Mouse (Mus musculus): ENCODE data around the gene Disp1. TPM values are rescaled to one million over a fixed set of nuclear protein-coding genes. Genes with fewer than 3 reads are reported as not detected.

Gene Disp1
- polyA plus RNA-seq, 1 experiment from 2014 or later = 10.4 TPM

GRCm38 (mm10) chr1:183099686-183100085, 121.6 kb downstream of the Disp1 start:
- WGBS = 95% methylated on average over 12 of the region's 12 CpGs
- H3K27ac ChIP-seq (ENCODE audit: low read length) = no peak overlapping the region
- H3K9ac ChIP-seq (ENCODE audit: low read length) = no peak overlapping the region
- no peaks in the 10 kb centered on the region for H3K4me1 ChIP-seq (ENCODE audit: control insufficient read depth, insufficient read depth, low read length)
- no peak for ATAC-seq (ENCODE audit: insufficient read depth, low FRiP score)
- peaks cover 5% of the 10 kb centered on the region; the same call in 1 of the 2 replicates for H3K36me3 ChIP-seq (ENCODE audit: control insufficient read depth, insufficient read depth, low read length)
- H3K4me2 ChIP-seq (ENCODE audit: low read depth, low read length) = no peak overlapping the region
- no peak overlapping the region for H3K4me3 ChIP-seq (replicated peaks; ENCODE audit: low read length)
- no peaks in the 10 kb centered on the region for H3K9me3 ChIP-seq (replicated peaks; ENCODE audit: control insufficient read depth, low read length)
- no peaks in the 10 kb centered on the region for H3K27me3 ChIP-seq (ENCODE audit: control insufficient read depth, insufficient read depth, low read length)

- Histone ChIP-seq H3K4me1 (ENCODE audit: control insufficient read depth, insufficient read depth, low read length) (no peaks in the 10 kb centered on the region), H3K9me3 (replicated peaks; ENCODE audit: control insufficient read depth, low read length) (no peaks in the 10 kb centered on the region), H3K27ac (ENCODE audit: low read length) (no peak overlapping the region), H3K9ac (ENCODE audit: low read length) (no peak overlapping the region), H3K4me2 (ENCODE audit: low read depth, low read length) (no peak overlapping the region), H3K27me3 (ENCODE audit: control insufficient read depth, insufficient read depth, low read length) (no peaks in the 10 kb centered on the region), H3K36me3 (ENCODE audit: control insufficient read depth, insufficient read depth, low read length) (peaks cover 5% of the 10 kb centered on the region; the same call in 1 of the 2 replicates), H3K4me3 (replicated peaks; ENCODE audit: low read length) (no peak overlapping the region)
- ATAC-seq (ENCODE audit: insufficient read depth, low FRiP score) = no peak
- WGBS = 83% methylated on average over 10 of the region's 10 CpGs
Measured at GRCm38 (mm10) chr1:183097606-183098005, 123.7 kb downstream of the Disp1 start.

GRCm38 (mm10) chr1:183095454-183096088, 125.8 kb downstream of the Disp1 start:
- Histone ChIP-seq H3K4me2 (ENCODE audit: low read depth, low read length) (no peak overlapping the region), H3K9ac (ENCODE audit: low read length) (no peak overlapping the region), H3K9me3 (replicated peaks; ENCODE audit: control insufficient read depth, low read length) (no peaks in the 10 kb centered on the region), H3K4me1 (ENCODE audit: control insufficient read depth, insufficient read depth, low read length) (no peaks in the 10 kb centered on the region), H3K4me3 (replicated peaks; ENCODE audit: low read length) (no peak overlapping the region), H3K27ac (ENCODE audit: low read length) (no peak overlapping the region), H3K36me3 (ENCODE audit: control insufficient read depth, insufficient read depth, low read length) (peaks cover 5% of the 10 kb centered on the region; the same call in 1 of the 2 replicates), H3K27me3 (ENCODE audit: control insufficient read depth, insufficient read depth, low read length) (no peaks in the 10 kb centered on the region)
- WGBS = 78% methylated on average over 8 of the region's 8 CpGs
- ATAC-seq (ENCODE audit: insufficient read depth, low FRiP score) = no peak

DNA sequence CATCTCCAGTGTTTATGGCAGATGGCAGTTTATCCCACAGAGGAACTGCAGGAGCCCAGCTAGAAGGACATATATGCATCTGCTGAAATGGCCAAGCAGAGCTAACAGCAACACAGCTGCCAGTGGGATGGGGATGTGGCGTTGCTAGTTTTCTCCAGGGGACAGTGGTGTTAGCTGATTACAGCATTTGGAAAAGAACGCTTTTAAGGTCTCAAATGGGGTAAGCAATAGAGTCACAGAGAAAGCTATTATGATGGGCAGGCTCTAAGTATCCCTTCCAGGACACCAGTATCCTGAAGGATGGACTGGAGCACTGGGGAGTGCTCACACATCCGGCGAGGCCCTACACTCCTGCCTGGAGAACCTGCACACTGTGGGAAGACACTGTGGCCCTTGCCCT, 129.0 kb downstream of the Disp1 start:
- Histone ChIP-seq H3K27ac (ENCODE audit: low read length) (no peak overlapping the region), H3K9ac (ENCODE audit: low read length) (no peak overlapping the region), H3K27me3 (ENCODE audit: control insufficient read depth, insufficient read depth, low read length) (no peaks in the 10 kb centered on the region), H3K4me2 (ENCODE audit: low read depth, low read length) (no peak overlapping the region), H3K4me1 (ENCODE audit: control insufficient read depth, insufficient read depth, low read length) (no peaks in the 10 kb centered on the region), H3K9me3 (replicated peaks; ENCODE audit: control insufficient read depth, low read length) (no peaks in the 10 kb centered on the region), H3K36me3 (ENCODE audit: control insufficient read depth, insufficient read depth, low read length) (peaks cover 31% of the 10 kb centered on the region), H3K4me3 (replicated peaks; ENCODE audit: low read length) (no peak overlapping the region)
- WGBS = 81% methylated on average over 4 of the region's 4 CpGs
- no peak for ATAC-seq (ENCODE audit: insufficient read depth, low FRiP score)

- no peaks in the 10 kb centered on the region for H3K9me3 ChIP-seq (replicated peaks; ENCODE audit: control insufficient read depth, low read length)
- WGBS = 76% methylated on average over 7 of the region's 7 CpGs
- no peak overlapping the region for H3K4me3 ChIP-seq (replicated peaks; ENCODE audit: low read length)
- H3K27me3 ChIP-seq (ENCODE audit: control insufficient read depth, insufficient read depth, low read length) = no peaks in the 10 kb centered on the region
- no peak overlapping the region for H3K9ac ChIP-seq (ENCODE audit: low read length)
- H3K27ac ChIP-seq (ENCODE audit: low read length) = no peak overlapping the region
- no peak for ATAC-seq (ENCODE audit: insufficient read depth, low FRiP score)
- no peaks in the 10 kb centered on the region for H3K4me1 ChIP-seq (ENCODE audit: control insufficient read depth, insufficient read depth, low read length)
- peaks cover 38% of the 10 kb centered on the region for H3K36me3 ChIP-seq (ENCODE audit: control insufficient read depth, insufficient read depth, low read length)
- no peak overlapping the region for H3K4me2 ChIP-seq (ENCODE audit: low read depth, low read length)
Measured at GRCm38 (mm10) chr1:183091203-183091602, 130.1 kb downstream of the Disp1 start.

- Histone ChIP-seq H3K4me1 (ENCODE audit: control insufficient read depth, insufficient read depth, low read length) (peaks cover 5% of the 10 kb centered on the region; the same call in 1 of the 2 replicates), H3K4me3 (replicated peaks; ENCODE audit: low read length) (no peak overlapping the region), H3K9me3 (replicated peaks; ENCODE audit: control insufficient read depth, low read length) (no peaks in the 10 kb centered on the region), H3K9ac (ENCODE audit: low read length) (no peak overlapping the region), H3K36me3 (ENCODE audit: control insufficient read depth, insufficient read depth, low read length) (peaks cover 33% of the 10 kb centered on the region), H3K4me2 (ENCODE audit: low read depth, low read length) (no peak overlapping the region), H3K27me3 (ENCODE audit: control insufficient read depth, insufficient read depth, low read length) (no peaks in the 10 kb centered on the region), H3K27ac (ENCODE audit: low read length) (no peak overlapping the region)
- 97% methylated on average over 23 of the region's 23 CpGs for WGBS
- no peak for ATAC-seq (ENCODE audit: insufficient read depth, low FRiP score)
Measured at GRCm38 (mm10) chr1:183088661-183089060, 132.7 kb downstream of the Disp1 start.

- peaks cover 5% of the 10 kb centered on the region; the same call in 1 of the 2 replicates for H3K4me1 ChIP-seq (ENCODE audit: control insufficient read depth, insufficient read depth, low read length)
- no peaks in the 10 kb centered on the region for H3K27me3 ChIP-seq (ENCODE audit: control insufficient read depth, insufficient read depth, low read length)
- no peak for ATAC-seq (ENCODE audit: insufficient read depth, low FRiP score)
- no peak overlapping the region for H3K4me3 ChIP-seq (replicated peaks; ENCODE audit: low read length)
- no peaks in the 10 kb centered on the region for H3K9me3 ChIP-seq (replicated peaks; ENCODE audit: control insufficient read depth, low read length)
- no peak overlapping the region for H3K27ac ChIP-seq (ENCODE audit: low read length)
- no peak overlapping the region for H3K9ac ChIP-seq (ENCODE audit: low read length)
- 95% methylated on average over 14 of the region's 14 CpGs for WGBS
- peaks cover 33% of the 10 kb centered on the region for H3K36me3 ChIP-seq (ENCODE audit: control insufficient read depth, insufficient read depth, low read length)
- no peak overlapping the region for H3K4me2 ChIP-seq (ENCODE audit: low read depth, low read length)
Measured at GRCm38 (mm10) chr1:183086843-183087242, 134.5 kb downstream of the Disp1 start.

GRCm38 (mm10) chr1:183084085-183085050, 137.0 kb downstream of the Disp1 start:
- no peak overlapping the region for H3K27ac ChIP-seq (ENCODE audit: low read length)
- WGBS = 66% methylated on average over 8 of the region's 8 CpGs
- H3K9ac ChIP-seq (ENCODE audit: low read length) = no peak overlapping the region
- no peak overlapping the region for H3K4me2 ChIP-seq (ENCODE audit: low read depth, low read length)
- H3K4me1 ChIP-seq (ENCODE audit: control insufficient read depth, insufficient read depth, low read length) = peaks cover 5% of the 10 kb centered on the region; the same call in 1 of the 2 replicates
- no peak overlapping the region for H3K4me3 ChIP-seq (replicated peaks; ENCODE audit: low read length)
- H3K36me3 ChIP-seq (ENCODE audit: control insufficient read depth, insufficient read depth, low read length) = peaks cover 28% of the 10 kb centered on the region
- H3K27me3 ChIP-seq (ENCODE audit: control insufficient read depth, insufficient read depth, low read length) = no peaks in the 10 kb centered on the region
- no peaks in the 10 kb centered on the region; the same call in 1 of the 2 replicates for H3K9me3 ChIP-seq (replicated peaks; ENCODE audit: control insufficient read depth, low read length)
- 0 out of 2 replicates have a peak, but pooled peaks have one; percentile 47 for ATAC-seq (ENCODE audit: insufficient read depth, low FRiP score)

DNA sequence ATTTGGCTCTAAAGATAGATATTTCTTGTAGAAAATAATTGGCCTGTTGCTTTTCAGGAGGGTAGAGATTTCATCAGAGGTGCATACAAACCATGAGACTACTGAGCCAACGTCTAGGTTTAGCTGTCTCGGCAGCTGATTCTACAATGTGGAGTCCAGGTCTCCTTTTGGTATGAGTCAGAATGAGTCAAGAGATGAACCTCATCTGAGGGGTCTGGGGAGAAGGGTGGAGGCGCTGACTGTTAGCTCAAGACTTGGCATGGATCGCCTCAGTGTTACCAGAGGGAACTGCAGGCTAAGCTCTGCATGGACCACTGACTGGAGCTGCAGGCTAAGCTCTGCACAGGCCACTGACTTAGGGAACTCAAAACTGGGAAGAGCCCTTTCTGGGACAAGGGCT, 138.9 kb downstream of the Disp1 start:
- no peak overlapping the region for H3K4me2 ChIP-seq (ENCODE audit: low read depth, low read length)
- H3K9ac ChIP-seq (ENCODE audit: low read length) = no peak overlapping the region
- peaks cover 8% of the 10 kb centered on the region for H3K4me1 ChIP-seq (ENCODE audit: control insufficient read depth, insufficient read depth, low read length)
- no peaks in the 10 kb centered on the region for H3K27me3 ChIP-seq (ENCODE audit: control insufficient read depth, insufficient read depth, low read length)
- H3K36me3 ChIP-seq (ENCODE audit: control insufficient read depth, insufficient read depth, low read length) = peaks cover 8% of the 10 kb centered on the region
- no peaks in the 10 kb centered on the region; the same call in 1 of the 2 replicates for H3K9me3 ChIP-seq (replicated peaks; ENCODE audit: control insufficient read depth, low read length)
- H3K4me3 ChIP-seq (replicated peaks; ENCODE audit: low read length) = no peak overlapping the region
- ATAC-seq (ENCODE audit: insufficient read depth, low FRiP score) = no peak
- WGBS = 68% methylated on average over 4 of the region's 4 CpGs
- H3K27ac ChIP-seq (ENCODE audit: low read length) = no peak overlapping the region

All from stomach, embryonic 16.5 days (tissue).